Mouse (Mus musculus): ENCODE measurements around the gene Lrrc61.

DNA sequence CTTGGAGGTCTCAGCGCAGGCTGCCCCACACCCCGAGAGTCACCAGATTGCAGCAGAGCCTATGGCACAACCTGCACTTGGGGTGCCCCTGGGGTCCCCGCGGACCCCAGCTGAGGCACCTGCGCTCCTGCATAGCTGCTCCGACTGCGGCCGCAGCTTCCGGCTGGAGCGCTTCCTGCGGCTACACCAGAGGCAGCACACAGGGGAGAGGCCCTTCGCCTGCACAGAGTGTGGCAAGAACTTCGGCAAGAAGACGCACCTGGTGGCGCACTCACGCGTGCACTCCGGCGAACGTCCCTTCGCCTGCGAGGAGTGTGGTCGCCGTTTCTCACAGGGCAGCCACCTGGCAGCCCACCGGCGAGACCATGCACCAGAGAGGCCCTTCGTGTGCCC is 42.6 kb downstream of the Lrrc61 start:
- TF ChIP-seq POLR2A (IDR thresholded peaks at IDR 0.05; ENCODE audit: insufficient read depth, low read length), result no peak
- no peak for TF ChIP-seq CTCF (IDR thresholded peaks at IDR 0.05; ENCODE audit: low read depth, low read length)
- no peak for TF ChIP-seq EP300 (IDR thresholded peaks at IDR 0.05; ENCODE audit: insufficient read depth, low read depth, low read length)

All from ES-Bruce4 (cell line).